Mouse (Mus musculus) c-Kit-positive CD71-positive TER-119-positive erythroid progenitor cells, embryonic 14.5 days (primary cell): Measurements from ENCODE around the gene Cyp27b1.

Source experiments
- DNase-seq: peaks from one replicate; pipeline ENCODE4 v3.0.0-alpha.2; 2013; ENCODE audit warnings: low spot score

The Cyp27b1 gene

DNA sequence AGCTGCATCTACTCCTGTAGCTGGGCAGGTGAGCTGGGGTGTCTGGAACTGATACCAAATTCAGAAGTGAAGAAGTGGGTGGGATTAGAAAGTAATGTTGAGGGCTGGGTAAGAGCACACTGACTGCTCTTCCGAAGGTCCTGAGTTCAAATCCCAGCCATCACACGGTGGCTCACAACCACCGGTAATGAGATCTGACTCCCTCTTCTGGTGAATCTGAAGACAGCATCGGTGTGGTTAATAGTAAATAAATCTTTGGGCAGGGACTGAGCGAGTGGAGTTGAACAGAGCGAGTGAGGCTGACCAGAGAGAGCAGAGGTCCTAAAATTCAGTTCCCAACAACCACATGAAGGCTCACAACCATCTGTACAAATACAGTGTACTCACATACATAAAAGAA is 37.6 kb downstream of the Cyp27b1 start:
- DNase-seq: no peak

DNA sequence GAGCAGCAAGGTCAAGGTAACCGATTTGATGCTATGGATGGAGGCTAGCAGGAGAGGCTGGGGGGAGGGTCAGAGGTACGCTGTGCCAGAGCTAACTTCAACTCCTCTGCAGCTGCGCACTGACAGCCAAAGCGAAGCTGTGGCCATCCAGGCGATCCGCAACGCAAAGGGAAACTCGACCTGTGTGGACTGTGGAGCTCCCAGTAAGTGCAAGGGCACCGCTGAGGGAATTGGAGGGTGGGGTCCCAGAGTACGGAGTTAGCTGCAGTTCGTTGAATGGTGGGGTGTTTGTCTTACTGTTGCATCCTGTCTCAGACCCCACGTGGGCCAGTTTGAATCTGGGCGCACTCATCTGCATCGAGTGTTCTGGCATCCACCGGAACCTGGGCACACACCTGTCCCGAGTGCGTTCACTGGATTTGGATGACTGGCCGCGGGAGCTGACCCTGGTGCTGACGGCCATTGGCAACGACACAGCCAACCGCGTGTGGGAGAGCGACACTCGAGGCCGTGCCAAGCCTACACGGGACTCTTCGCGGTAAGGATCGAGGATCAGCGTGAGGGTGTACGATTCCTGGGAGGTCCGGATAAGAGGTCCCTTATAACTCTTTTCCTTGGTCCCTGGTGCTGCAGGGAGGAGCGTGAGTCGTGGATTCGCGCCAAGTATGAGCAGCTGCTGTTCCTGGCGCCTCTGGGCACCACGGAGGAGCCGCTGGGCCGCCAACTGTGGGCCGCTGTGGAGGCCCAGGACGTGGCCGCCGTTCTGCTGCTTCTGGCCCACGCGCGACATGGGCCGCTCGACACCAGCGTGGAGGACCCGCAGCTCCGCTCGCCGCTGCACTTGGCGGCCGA is 42.7 kb downstream of the Cyp27b1 start:
- DNase-seq: no peak

DNA sequence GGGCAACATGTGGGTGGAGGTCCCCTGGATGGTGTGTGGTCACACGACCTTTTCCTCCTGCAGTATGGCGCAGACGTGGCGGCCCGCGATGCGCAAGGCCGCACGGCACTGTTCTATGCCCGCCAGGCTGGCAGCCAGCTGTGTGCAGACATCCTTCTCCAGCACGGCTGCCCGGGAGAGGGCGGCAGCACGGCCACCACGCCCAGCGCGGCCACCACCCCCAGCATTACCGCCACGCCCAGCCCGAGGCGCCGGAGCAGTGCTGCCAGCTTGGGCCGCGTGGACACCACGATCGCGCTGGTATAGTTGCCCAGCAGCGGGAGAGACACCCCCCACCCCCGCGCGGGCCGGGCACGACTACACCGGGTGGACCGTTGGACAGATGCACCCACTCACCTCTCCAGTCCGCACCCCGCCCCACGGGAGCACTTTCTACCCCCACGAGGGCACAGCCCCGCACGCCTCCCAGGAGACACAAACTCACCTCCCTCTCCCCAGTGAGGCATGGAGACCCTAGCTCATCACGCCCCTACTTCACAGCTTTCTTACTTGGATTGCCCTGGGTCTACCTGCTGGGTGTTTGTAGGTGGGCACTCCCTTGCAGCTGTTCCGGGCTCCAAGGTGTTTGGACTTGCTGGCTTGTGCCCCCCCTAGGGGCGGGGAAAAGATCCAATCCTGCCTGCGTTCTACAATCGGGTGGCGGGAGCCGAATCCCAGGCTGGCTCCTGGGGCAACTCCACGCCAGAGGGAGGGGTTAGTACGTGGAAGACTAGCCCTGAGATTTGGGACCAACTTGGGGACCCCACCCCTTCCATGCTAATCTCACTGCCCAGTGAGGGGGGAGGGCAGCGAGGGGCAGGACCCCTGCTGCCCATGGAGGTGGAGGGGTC is 43.7 kb downstream of the Cyp27b1 start:
- DNase-seq: no peak

DNA sequence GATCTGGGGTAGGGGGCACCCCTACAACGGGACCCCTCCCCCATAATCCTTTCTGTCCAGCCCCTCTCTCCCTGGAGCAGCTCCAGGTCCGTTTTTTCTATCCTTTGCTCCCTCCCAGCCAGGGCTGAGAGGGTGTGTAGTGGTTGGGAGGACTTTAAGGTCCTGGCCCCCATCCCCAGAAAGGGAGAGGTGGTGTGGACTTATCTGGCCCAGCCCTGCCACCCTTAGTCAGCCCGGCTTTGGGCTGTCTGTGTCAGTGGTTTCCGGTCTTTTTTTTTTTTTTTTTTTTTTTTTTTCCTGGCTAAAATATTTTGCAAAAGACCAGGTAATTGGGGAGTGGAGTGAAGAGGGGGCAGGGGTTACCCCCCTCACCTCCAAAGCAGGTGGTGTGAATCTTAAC is 44.7 kb downstream of the Cyp27b1 start:
- no peak for DNase-seq

DNA sequence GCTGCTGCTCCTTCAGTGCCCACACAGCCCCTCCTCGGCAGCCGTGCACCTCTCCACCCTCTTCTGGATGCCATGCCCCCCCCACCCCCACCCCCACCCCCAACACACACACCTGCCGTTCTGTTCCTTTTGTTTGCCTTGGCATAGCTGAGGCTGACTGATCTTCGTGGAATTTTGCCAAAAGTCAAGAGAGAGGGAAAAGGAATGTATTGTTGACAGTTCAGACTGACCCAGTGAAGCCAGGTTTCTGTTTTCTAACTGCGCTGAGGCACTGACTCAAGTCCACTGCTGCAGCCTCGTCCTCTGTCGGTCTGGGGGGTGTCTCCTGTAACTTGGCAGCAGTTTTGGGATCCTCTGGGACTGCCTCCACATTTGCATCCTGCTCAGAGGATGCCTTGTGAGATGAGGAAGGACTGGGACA is 46.3 kb downstream of the Cyp27b1 start:
- DNase-seq: no peak

DNA sequence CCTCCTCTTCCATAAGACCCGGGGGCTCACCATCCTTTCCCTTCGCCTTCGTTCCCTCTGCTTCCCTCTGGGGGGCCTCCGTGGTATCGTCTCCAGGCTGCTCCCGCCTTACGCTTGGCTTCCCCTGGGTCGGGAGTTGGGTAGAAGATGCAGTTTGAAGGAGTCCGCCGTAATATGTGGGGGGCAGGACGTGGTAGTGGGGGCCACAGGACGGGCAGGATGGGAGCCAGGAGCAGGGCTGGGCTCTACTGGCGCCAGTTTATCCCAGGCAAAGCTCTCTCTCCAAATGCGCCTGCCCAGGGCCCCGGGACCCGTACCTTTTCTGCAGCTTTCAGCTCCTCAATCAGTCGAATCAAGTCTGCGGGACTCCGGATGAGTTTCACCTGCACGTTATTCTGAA is 50.5 kb downstream of the Cyp27b1 start:
- DNase-seq: no peak

DNA sequence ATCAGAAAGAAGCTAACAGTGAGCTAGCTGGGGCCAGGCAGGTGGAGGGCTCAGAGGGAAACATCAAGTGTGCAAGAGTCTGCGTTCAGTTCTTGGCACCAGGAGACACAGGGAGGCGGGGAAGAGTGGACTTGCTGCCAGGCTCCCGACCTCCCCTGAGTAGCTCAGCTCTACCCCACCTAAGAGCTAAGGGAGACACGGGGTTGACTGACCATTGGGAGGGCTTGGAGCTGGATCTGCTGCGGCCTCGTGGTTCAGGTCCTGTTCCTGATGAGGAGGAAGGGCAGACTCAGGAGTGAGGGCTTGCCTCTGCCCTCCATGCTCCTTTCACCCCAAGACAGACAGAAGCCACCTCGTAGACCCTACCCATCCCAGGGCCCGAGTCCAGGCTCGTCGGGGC is 51.1 kb downstream of the Cyp27b1 start:
- DNase-seq: no peak

DNA sequence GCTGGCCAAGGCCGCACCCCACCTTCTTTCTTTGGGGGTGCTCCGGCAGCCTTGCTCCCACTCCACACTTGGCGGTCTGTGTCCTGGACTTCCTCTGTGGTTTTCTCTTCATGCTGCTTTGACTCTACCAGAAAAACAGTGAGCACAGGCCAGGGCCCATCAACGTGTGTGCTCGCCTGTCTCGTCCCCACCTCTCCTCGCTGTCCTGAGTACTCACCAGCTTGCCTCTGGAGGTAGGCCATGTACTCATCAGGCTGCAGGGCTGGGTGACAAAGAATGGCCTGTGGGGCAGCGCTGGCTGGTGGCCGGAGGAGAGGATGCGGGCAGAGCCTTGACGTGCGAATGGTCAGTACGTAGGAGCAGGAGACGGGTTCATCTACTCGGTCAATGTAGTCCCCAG is 51.8 kb downstream of the Cyp27b1 start:
- DNase-seq: no peak

DNA sequence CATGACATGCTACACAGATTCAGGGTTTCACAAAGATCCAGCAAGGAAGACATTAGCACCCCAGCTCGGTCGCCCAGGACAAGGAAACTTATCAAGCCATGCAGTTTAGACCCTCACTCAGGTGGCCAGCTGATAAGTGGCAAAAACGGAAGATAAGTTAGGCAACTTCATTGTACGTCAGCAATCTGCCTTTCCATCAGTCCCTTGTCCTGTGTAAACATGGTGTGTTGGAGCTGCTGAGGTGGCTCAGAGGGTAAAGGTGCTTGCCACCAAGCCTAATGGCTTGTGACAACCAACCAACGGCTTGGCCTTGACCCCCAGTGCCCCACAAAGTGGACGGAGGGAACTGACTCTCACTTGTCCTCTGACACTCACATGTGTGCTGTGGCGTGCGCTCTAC is 52.4 kb downstream of the Cyp27b1 start:
- DNase-seq: no peak

DNA sequence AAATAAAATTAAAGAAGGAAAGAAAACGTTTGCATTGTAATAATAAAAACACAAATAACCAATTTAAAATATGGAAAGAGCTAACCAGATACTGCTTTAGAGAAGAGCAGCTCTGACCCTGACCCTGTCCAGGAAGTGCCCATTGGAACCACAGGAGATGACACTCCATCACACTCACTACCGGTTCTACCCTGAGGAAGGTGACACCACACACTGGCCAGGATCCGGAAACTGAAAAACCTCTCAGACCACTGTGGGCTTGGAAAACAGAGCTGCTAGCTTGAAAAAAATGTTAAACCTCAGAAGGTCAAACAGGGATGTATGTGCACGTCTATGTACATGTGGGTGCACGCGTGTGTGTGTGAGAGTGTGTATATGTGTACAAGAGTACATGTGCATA is 53.1 kb downstream of the Cyp27b1 start:
- DNase-seq: no peak
